Mouse (Mus musculus): Measurements from ENCODE around the gene Zfp704.

GRCm38 (mm10) chr3:9443476-9443875 lies 166.4 kb downstream of the Zfp704 start:
- TF ChIP-seq USF1 (IDR thresholded peaks at IDR 0.05; ENCODE audit: low read depth) (no peak), CTCF (IDR thresholded peaks at IDR 0.05; ENCODE audit: control insufficient read depth, insufficient read depth, insufficient read length) (no peak), MAX (IDR thresholded peaks at IDR 0.05) (no peak)

Data from C2C12 (cell line).